Mouse (Mus musculus) c-Kit-positive CD71-positive TER-119-positive erythroid progenitor cells, embryonic 14.5 days (primary cell): ENCODE results near the gene Tmem108.

Source experiments
- DNase-seq: peaks from one replicate; pipeline ENCODE4 v3.0.0-alpha.2; 2013; ENCODE audit warnings: low spot score

Tmem108 gene

GRCm38 (mm10) chr9:103546695-103547645, 214.7 kb downstream of the Tmem108 start:
- no peak for DNase-seq

- DNase-seq: no peak
Observed at GRCm38 (mm10) chr9:103545729-103546128, 215.9 kb downstream of the Tmem108 start.

GRCm38 (mm10) chr9:103545271-103545670, 216.4 kb downstream of the Tmem108 start:
- DNase-seq: no peak

- no peak for DNase-seq
Observed at GRCm38 (mm10) chr9:103544599-103544998, 217.0 kb downstream of the Tmem108 start.

- no peak for DNase-seq
Observed at GRCm38 (mm10) chr9:103540518-103540917, 221.1 kb downstream of the Tmem108 start.

- DNase-seq: no peak
Observed at GRCm38 (mm10) chr9:103538047-103538816, 223.4 kb downstream of the Tmem108 start.

GRCm38 (mm10) chr9:103536059-103536634, 225.5 kb downstream of the Tmem108 start:
- DNase-seq: no peak

- no peak for DNase-seq
Observed at GRCm38 (mm10) chr9:103525041-103525537, 236.5 kb downstream of the Tmem108 start.

- no peak for DNase-seq
Observed at GRCm38 (mm10) chr9:103524600-103524999, 237.0 kb downstream of the Tmem108 start.

- DNase-seq: no peak
Observed at GRCm38 (mm10) chr9:103523742-103524403, 237.8 kb downstream of the Tmem108 start.

- DNase-seq: no peak
Observed at GRCm38 (mm10) chr9:103523008-103523407, 238.6 kb downstream of the Tmem108 start.

GRCm38 (mm10) chr9:103513884-103514283, 247.8 kb downstream of the Tmem108 start:
- DNase-seq: no peak

- DNase-seq: no peak
Observed at GRCm38 (mm10) chr9:103512257-103512656, 249.4 kb downstream of the Tmem108 start.

GRCm38 (mm10) chr9:103506968-103507584, 254.6 kb downstream of the Tmem108 start:
- DNase-seq: no peak

GRCm38 (mm10) chr9:103505067-103505466, 256.6 kb downstream of the Tmem108 start:
- DNase-seq: no peak

- no peak for DNase-seq
Observed at GRCm38 (mm10) chr9:103504646-103505045, 257.0 kb downstream of the Tmem108 start.

GRCm38 (mm10) chr9:103503586-103504298, 257.9 kb downstream of the Tmem108 start:
- no peak for DNase-seq

- no peak for DNase-seq
Observed at GRCm38 (mm10) chr9:103502655-103503054, 259.0 kb downstream of the Tmem108 start.

GRCm38 (mm10) chr9:103501861-103502364, 259.7 kb downstream of the Tmem108 start:
- no peak for DNase-seq

GRCm38 (mm10) chr9:103499366-103499765, 262.3 kb downstream of the Tmem108 start:
- DNase-seq: no peak
